Mouse (Mus musculus) heart, embryonic 16.5 days (tissue): ENCODE measurements around the gene Tuft1. TPM values are rescaled to one million over a fixed set of nuclear protein-coding genes. Genes with fewer than 3 reads are reported as not detected.
"Not testable (repeated sequence)": the region's sequence is repeated elsewhere in the genome, so short reads cannot be mapped to it uniquely, and the experiment has no call there.

Experiments used
- ATAC-seq: fragments of 200-750 bp; cut with Nextera tagmentation; replicated peaks from 2 replicates; pipeline ENCODE4 v1.8.0; 2017; ENCODE audit warnings: moderate number of reproducible peaks; ENCODE audit not compliant: insufficient read depth, low FRiP score; ENCODE audit errors: extremely low read depth
- H3K27ac ChIP-seq: fragments of 300-500 bp; sonication (generic); 2 replicates; pipeline ENCODE4 v1.5.1; 2014; ENCODE audit warnings: mild to moderate bottlenecking, low read length, control low read depth, moderate library complexity
- H3K27me3 ChIP-seq: fragments of 300-500 bp; sonication (generic); 2 replicates; pipeline ENCODE4 v1.6.1; 2014; ENCODE audit warnings: low read length, mixed read lengths; ENCODE audit not compliant: control insufficient read depth, insufficient read depth
- H3K36me3 ChIP-seq: fragments of 300-500 bp; sonication (generic); 2 replicates; pipeline ENCODE4 v1.6.1; 2014; ENCODE audit not compliant: control insufficient read depth, insufficient read depth
- H3K4me1 ChIP-seq: fragments of 300-500 bp; sonication (generic); 2 replicates; pipeline ENCODE4 v1.6.1; 2014; ENCODE audit warnings: low read length, mixed read lengths; ENCODE audit not compliant: control insufficient read depth, insufficient read depth
- H3K4me2 ChIP-seq: fragments of 300-500 bp; sonication (generic); 2 replicates; pipeline ENCODE4 v1.6.1; 2014; ENCODE audit warnings: low read depth, mild to moderate bottlenecking, control low read depth, low read length
- H3K4me3 ChIP-seq: fragments of 300-500 bp; sonication (generic); 2 replicates; pipeline ENCODE4 v1.5.1; 2014; ENCODE audit warnings: mild to moderate bottlenecking, control low read depth, low read length
- H3K9ac ChIP-seq: fragments of 300-500 bp; sonication (generic); 2 replicates; pipeline ENCODE4 v1.6.1; 2014; ENCODE audit warnings: low read length, control low read depth
- H3K9me3 ChIP-seq: fragments of 300-500 bp; sonication (generic); replicated peaks from 2 replicates; pipeline ENCODE4 v1.6.1; 2016; ENCODE audit warnings: low read length; ENCODE audit not compliant: control insufficient read depth
- WGBS: fragments of 180-500 bp; shearing (Covaris S2); extraction: QIAGEN DNeasy Blood & Tissue Kit; methylation state at CpG from one replicate; pipeline ENCODE4 v1.1.7; 2014; 5-methylcytosine and 5-hydroxymethylcytosine counted together
- polyA plus RNA-seq: library from polyadenylated mRNA; unstranded; fragments of >200 nt; fragmentation: Nextera tagmentation; extraction: Ambion mirVana; gene quantifications from 2 replicates; pipeline ENCODE4 v1.2.1, GENCODE M21; 2015

Gene Tuft1
- polyA plus RNA-seq: 6.4 and 7.0 TPM in 2 replicates

DNA sequence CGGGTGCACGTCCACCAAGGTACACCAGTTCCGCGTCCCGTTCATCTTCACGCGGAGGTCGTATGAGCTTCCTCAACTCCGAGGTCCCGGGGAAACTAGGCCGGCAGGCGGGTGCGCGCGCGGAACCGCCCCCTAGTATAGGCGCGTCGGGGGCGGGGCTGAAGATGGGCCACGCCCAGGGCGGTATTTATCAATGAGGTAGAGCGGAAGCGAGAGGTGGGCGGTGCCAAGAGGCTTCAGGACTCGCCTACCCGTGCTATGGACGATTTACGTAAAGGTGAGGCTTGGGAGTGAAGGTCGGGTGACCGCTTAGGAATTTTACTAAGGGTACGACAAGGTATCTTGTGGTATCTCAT, at the start of gene Tuft1:
Gene Tuft1, minus strand, starts transcription at position 133 of the 356 bp plus-strand sequence.
- H3K27ac ChIP-seq: not testable (repeated sequence)

DNA sequence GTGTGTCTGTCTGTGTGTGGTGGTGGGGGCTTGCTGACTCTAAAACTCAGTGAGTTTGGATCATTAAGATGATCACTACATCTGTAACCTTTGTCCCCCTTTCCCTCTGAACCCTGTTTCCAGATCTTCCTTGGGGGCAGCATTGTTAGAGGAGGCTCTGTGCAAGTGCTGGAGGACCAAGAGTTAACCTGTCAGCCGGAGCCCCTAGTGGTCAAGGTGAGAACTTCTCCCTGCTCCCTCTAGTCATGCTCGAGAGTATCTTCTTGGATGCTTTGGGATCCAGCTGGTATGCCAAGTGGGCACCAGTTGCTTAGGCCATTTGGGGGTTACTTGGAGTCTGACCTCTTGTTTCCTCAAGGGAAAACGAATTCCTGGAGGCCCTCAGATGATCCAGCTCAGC, 44.7 kb upstream of the Tuft1 start:
- not testable (repeated sequence) for H3K9ac ChIP-seq, H3K36me3 ChIP-seq, H3K27me3 ChIP-seq, H3K9me3 ChIP-seq, ATAC-seq, H3K4me3 ChIP-seq, H3K27ac ChIP-seq, H3K4me1 ChIP-seq, H3K4me2 ChIP-seq
- 11% methylated on average over 2 of the region's 3 CpGs for WGBS

More for the DNA sequence above, at the start of gene Tuft1:
- H3K9ac ChIP-seq: peak within 1 kb of the TSS; percentile 63; the same call in 1 of the 2 replicates
- H3K36me3 ChIP-seq, H3K4me1 ChIP-seq, H3K27me3 ChIP-seq, H3K9me3 ChIP-seq: not testable (repeated sequence)
- peak; percentile 93 for ATAC-seq
- peak within 1 kb of the TSS; percentile 77 for H3K4me2 ChIP-seq
- 0% methylated on average over 21 of the region's 33 CpGs for WGBS
- H3K4me3 ChIP-seq: peak within 1 kb of the TSS; percentile 53

GRCm38 (mm10) chr3:94702856-94703255, 44.2 kb upstream of the Tuft1 start:
- 80% methylated on average over 3 of the region's 3 CpGs for WGBS
- H3K36me3 ChIP-seq: no peaks in the 10 kb centered on the region
- H3K9me3 ChIP-seq: no peaks in the 10 kb centered on the region
- no peak overlapping the region for H3K4me2 ChIP-seq
- H3K4me3 ChIP-seq: no peak overlapping the region
- H3K4me1 ChIP-seq: no peaks in the 10 kb centered on the region
- no peaks in the 10 kb centered on the region for H3K27me3 ChIP-seq
- no peak for ATAC-seq
- no peak overlapping the region for H3K9ac ChIP-seq
- no peak overlapping the region for H3K27ac ChIP-seq

- H3K36me3 ChIP-seq, H3K9me3 ChIP-seq, ATAC-seq, H3K27ac ChIP-seq, H3K27me3 ChIP-seq, H3K4me1 ChIP-seq, H3K4me2 ChIP-seq, H3K4me3 ChIP-seq, H3K9ac ChIP-seq: not testable (repeated sequence)
- WGBS: 77% methylated on average over 5 of the region's 7 CpGs
These were observed 43.6 kb upstream of the Tuft1 start for GRCm38 (mm10) chr3:94702163-94702810.

GRCm38 (mm10) chr3:94696257-94696656, 37.6 kb upstream of the Tuft1 start:
- H3K9ac ChIP-seq, H3K4me1 ChIP-seq, H3K9me3 ChIP-seq, H3K27ac ChIP-seq, H3K4me3 ChIP-seq, H3K27me3 ChIP-seq, H3K36me3 ChIP-seq, ATAC-seq, H3K4me2 ChIP-seq: not testable (repeated sequence)
- 91% methylated on average over 4 of the region's 4 CpGs for WGBS

DNA sequence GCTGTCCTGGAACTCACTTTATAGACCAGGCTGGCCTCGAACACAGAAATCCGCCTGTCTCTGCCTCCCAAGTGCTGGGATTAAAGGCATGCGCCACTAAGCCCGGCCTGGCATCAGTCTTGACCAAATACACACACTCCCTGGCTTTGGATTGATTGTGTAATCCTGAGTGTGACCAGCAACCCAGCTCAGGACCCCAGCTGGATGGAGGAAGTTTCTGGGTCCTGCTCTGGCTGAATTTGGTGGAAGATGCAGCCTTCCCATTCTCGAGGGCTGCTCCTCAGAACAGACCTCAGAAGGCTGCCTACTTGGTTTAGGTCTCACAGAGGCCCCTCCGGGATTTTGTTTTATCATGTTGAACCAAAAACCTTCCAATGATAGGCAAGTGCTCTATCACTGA, 36.9 kb upstream of the Tuft1 start:
- not testable (repeated sequence) for H3K4me2 ChIP-seq, H3K9me3 ChIP-seq, H3K4me1 ChIP-seq, H3K4me3 ChIP-seq, H3K27me3 ChIP-seq, H3K27ac ChIP-seq, H3K9ac ChIP-seq, ATAC-seq, H3K36me3 ChIP-seq
- 80% methylated on average over 6 of the region's 6 CpGs for WGBS

DNA sequence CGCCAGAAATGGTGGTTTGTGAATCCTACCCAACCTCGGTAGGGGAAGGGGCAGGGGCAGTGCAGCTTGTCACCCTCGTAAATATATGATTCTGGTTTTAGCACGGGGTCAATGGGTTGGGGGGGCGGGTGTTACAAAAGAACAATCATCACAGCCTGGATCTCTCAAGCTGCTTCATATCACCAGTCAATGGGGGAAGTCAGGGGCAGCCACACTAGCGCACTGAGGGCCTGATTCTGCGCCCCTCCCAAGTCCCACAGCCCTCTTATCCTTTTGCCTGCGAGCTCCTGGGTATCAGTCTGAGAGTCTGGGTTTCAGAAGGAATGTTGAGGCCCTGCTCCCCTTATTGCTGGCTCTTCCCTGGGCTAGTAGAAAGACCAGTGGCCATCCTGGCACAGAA, 35.2 kb upstream of the Tuft1 start:
- not testable (repeated sequence) for H3K4me3 ChIP-seq, H3K27ac ChIP-seq, H3K9ac ChIP-seq, H3K4me1 ChIP-seq, H3K36me3 ChIP-seq, H3K4me2 ChIP-seq, H3K27me3 ChIP-seq, ATAC-seq, H3K9me3 ChIP-seq
- WGBS: 51% methylated on average over 5 of the region's 8 CpGs

DNA sequence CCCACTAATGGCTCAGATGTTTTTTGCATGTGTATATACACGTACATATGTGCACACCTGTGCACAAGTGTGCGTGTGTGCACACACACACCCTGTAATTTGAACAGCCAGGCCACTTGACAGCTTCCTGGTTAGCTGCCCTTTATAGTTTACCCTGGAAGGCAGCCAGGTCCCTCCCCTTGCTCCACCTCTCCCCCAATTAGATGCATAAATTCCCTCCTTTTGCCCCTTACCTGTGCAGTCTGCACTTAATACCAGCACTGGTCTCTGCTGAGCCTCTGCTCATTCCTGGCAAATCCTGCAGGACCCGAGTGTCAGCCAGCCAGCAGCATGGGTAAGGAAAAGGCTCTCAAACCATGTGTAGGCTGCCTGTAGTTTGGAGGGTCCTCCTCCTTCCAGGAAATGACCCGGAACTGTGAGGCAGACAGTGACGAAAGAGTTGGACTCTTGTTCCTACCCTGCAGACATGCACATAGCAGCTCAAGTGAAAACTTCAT, 34.7 kb upstream of the Tuft1 start, which contains the start of gene Selenbp2:
Gene Selenbp2, plus strand, starts transcription at position 228 of the 497 bp plus-strand sequence.
- H3K4me3 ChIP-seq: no peak within 1 kb of the TSS
- no peak for ATAC-seq
- no peak within 1 kb of the TSS for H3K27ac ChIP-seq
- 44% methylated on average over 5 of the region's 5 CpGs for WGBS
- no peak within 1 kb of the TSS for H3K4me2 ChIP-seq
- no peak within 1 kb of the TSS for H3K9ac ChIP-seq
- no peaks in the 10 kb centered on the region for H3K36me3 ChIP-seq
- H3K27me3 ChIP-seq: no peaks in the 10 kb centered on the region
- no peaks in the 10 kb centered on the region; the same call in 1 of the 2 replicates for H3K4me1 ChIP-seq
- H3K9me3 ChIP-seq: no peaks in the 10 kb centered on the region

- not testable (repeated sequence) for ATAC-seq, H3K36me3 ChIP-seq, H3K9me3 ChIP-seq, H3K4me1 ChIP-seq, H3K4me2 ChIP-seq, H3K27me3 ChIP-seq, H3K4me3 ChIP-seq, H3K27ac ChIP-seq, H3K9ac ChIP-seq
- WGBS: 82% methylated on average over 4 of the region's 4 CpGs
These were observed 33.0 kb upstream of the Tuft1 start for GRCm38 (mm10) chr3:94691694-94692093.
